Mouse (Mus musculus) granulocyte monocyte progenitor cell, adult 5-6 weeks (primary cell): ENCODE measurements at regions not wholly inside any gene's neighbourhood (a gene's known extent, or its start where the extent isn't known, plus 50 kb on each side); places are given as distances from the start of the nearest gene placed in this dataset.
A peak's percentile ranks its signal among the peaks of the same experiment; 100 is the strongest.

Source experiments
- ATAC-seq: replicated peaks from 2 replicates; pipeline ENCODE4 v1.8.0; 2016; ENCODE audit warnings: mild to moderate bottlenecking, moderate TSS enrichment, inconsistent platforms; ENCODE audit not compliant: poor library complexity, severe bottlenecking

DNA sequence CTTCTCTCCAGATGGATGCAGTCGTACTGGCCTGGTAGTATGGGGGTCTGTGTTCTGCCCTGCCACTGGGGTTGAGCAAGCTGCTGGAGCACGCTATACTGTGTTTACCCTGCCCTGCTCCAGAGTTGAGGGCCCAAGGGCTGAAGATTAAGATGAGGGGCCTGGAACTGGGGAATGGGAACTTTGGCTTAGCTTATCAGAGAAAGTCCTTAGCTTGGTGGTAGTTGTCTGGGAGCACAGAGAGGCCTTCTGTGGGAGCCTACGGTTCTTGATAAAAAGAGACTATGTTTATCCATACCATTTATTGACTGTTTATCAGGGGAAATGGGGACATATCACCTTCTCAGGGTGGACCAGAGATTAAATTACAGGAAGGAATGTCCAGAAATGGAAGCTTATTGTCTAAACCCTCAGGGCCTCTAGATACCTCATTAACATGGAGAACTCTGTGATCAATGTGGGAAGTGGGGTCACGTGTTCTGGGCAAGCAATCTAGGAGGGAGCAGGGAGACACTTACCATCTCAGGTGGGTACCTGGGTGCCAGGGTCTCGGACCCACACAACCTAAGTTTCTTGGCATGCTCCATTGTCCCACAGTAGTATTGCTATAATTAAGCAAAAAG, 58.7 kb downstream of the Mycn start:
- ATAC-seq = no peak

DNA sequence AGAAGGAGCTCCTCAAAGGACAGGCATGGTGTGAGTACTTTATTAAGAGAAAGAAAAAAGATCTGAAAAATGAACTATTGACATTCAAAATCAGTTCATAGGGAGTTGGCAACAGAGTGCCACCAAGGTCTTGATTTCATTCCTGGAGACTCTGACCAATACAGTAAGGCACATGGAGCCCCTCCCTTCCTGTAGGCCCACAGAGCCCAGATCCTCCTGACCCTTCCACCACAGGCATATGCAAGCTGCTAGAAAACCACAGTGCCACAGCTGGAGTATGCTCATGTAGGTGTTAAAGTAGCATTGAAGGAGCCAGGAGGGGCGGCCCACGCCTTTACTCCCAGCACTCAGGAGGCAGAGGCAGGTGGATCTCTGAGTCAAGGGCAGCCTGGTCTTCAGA, 63.7 kb downstream of the Mycn start:
- ATAC-seq = no peak

DNA sequence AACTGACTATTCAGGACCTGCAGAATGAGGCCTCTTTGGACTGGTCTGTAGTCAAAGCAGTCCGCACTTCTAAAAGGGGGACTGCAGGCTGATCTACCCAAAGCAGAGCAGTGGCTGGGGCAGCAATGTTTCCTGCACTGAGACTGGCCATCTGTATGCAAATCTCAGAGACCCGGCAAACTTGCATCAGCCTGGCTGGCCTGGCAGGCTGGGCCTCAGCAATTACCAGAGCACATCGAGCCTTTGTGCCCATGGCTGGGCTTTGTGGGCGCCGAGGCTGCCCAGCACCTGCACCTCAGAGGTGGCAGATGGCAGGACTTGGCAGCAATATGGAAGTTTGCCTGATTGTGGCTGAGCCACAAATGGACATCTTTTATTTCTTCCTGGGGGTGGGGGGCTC, 64.2 kb downstream of the Mycn start:
- no peak for ATAC-seq

GRCm38 (mm10) chr12:12875976-12876745, 65.6 kb downstream of the Mycn start:
- ATAC-seq = no peak

GRCm38 (mm10) chr12:12873551-12873950, 68.2 kb downstream of the Mycn start:
- no peak for ATAC-seq

DNA sequence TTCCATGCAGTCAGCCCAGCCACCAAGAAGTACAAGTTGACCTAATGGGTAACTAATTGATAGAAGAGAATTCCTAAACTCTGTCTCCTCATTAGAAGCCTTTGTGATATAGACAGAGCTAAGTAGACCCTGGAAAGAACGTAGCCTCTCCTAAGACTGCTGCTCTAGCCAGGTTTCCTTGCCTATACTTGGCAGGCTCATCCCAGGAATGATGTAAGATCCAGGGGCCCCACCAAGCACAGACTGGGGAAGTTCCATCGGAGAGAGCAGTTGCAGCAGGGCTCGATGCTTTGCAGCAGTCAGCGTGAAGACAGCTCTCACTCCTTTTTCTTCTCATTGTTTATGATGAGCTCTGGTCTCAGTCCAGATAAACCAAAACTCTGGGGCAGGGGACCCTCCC, 68.7 kb downstream of the Mycn start:
- no peak for ATAC-seq

- ATAC-seq = no peak
These were observed 70.4 kb downstream of the Mycn start for GRCm38 (mm10) chr12:12871272-12871671.

GRCm38 (mm10) chr12:12866590-12866989, 75.1 kb downstream of the Mycn start:
- ATAC-seq = no peak

DNA sequence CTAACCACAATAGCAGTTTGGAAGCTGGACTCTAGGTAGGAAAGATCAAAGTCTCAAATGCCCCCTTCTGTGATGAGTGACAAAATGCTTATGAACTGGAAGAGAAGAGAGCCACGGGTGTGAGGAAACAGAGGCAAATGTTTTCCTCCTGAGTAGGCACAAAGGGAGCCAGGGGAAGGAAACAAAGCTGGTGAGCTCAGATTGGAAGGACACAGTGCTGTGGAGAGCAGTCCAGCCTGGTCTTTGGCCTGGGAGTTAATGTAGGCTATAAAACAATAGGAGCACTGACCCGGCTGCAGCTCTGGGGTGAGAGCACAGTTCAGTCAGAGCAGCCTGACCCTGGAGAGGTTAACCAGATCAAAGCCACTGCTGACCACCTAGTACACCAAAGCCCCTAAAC, 91.0 kb downstream of the Mycn start:
- no peak for ATAC-seq

DNA sequence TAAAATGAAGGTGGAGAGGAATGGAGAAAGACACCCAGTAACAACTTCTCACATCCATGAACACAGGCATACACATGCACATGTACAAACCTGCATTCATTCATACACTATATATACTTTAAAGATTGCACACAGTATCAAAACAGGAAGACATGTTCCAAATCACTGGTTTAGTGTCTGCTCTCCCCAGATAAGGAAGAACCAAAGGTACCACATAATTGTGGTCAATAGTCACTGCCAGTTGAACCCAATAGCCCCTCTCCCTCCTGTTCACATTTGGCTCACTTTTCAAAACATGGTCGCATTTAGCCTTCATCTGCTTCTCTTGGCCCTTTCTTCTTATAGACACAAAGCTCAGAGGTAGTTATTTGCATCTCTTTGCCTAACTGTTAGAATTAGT, 95.0 kb downstream of the Mycn start:
- ATAC-seq = no peak

DNA sequence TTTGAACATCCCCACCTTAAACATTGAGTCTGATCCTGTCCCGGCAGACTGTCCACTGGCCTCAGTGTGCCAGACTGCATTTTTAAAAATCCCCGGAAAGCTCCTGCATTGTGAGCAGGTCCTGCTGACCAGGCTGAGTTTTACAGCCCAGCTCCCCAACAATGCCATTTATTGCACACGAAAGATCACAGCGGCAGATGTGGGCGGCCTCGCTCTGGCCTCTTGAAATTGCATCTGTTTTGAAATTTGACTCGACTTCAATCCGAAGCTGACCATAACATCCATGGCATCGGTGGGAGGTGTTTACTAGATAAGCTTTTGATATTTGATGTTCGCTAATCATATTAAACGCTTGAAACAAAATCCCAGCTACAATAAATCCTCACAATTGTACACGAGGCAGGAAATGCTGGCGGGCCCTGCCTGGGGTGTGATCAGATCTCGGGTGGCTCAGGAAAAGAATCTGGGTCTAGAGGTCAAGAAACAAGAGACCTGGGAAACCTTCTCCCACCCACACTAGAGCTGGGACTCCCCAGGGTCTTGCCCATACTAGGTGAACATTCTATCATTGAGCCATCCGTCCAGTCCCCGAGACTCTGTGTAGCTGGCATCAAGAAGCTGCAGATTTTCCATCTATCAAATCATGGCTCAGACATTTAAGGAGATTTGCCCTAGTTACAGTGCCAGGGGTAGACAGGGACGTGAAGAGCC, 99.3 kb downstream of the Mycn start:
- no peak for ATAC-seq

GRCm38 (mm10) chr12:12841385-12842238, 100.1 kb downstream of the Mycn start:
- no peak for ATAC-seq

DNA sequence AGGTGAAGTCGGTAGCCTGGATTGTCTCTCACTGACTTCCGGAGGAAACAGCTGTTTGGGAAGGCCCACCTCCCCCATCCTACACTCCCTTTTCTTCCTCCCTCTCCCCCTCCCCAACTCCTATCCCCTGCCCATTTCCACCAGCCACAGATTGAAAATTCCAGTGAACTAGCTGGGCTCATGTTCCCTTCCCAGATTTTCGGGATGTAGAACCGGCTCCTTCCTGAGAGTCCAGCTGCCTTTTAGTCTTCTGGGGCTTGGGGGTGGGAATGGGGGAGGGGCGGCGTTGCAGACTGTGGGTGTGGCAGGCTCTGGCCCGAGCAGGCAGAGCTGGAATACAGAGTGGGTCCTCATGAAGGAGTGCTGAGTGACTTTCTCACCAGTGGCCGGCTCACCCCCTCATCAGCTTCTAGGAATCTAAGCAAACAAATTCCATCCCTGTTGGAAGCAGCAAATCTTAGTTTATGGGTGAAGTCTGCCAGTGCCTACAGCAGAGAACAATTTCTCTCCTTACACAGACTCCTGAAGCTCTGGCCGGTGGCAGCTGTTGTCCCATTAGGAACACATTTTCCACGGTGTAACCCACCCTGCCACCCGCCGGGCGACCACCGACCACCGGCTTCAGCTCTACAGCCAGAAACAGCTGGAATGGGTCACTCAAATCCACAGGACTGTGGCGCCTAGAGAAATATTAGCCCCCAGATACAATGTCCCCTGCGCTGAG, 100.9 kb downstream of the Mycn start:
- no peak for ATAC-seq

GRCm38 (mm10) chr12:12837775-12838174, 103.9 kb downstream of the Mycn start:
- ATAC-seq = no peak

DNA sequence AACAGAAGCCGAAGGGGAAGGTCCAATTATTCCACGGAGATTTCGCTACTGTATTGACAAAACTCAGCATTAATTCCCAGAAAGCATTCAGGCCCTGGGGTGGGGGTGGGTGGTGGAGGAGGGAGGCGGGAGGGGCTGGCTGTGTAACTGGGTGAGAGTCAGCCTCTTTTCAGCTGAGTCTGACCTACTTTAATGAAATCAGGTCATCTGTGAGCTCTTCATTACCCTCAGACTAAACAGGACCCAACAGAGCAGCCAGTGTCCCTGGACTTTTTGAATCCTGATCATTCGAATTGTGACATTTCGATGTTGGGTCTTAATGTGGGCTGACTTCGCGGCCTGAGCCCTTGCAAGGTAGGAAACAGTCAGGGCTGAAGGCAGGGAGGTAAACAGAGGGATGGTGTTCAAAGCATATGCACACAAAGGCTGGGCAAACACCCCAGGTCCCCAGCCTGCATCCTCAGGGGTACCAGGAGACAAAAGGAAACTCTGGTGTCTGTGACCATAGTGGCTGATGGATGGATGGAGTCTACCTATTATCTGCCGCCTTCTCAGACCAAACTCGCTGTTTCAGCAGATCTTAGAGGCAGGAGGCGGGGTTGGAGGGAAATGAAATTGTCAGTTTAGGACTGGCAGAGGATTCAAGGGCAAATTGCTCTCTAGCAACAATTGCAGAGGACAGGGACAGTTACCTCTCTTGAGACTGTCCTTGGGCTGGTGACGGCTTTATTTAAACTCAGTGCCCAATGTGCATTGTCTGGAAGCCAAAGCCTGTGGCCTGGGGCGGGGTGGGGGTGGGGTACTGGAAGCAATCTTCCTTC, 113.7 kb downstream of the Mycn start:
- no peak for ATAC-seq

DNA sequence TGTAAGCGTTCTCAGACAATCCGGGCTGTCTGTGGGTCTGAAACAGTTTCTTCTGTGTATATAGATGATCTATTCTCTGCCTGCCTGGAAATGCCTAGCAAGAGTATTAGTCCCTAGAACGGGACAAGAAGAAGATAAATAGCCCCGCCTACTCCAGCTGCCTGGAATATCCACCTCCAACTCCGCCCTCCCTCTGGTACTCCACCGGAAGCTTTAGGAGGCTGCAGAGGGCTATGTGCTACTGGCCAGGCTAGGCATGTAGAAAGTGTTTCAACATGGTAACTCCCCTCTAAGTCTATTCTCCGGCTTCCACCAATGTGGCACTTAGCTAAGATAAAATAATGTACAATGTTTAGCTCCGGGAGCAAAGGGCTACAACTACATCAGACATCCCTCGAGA, 114.3 kb downstream of the Mycn start:
- no peak for ATAC-seq

GRCm38 (mm10) chr12:12826431-12826830, 115.3 kb downstream of the Mycn start:
- ATAC-seq = no peak

GRCm38 (mm10) chr12:12825842-12826241, 115.9 kb downstream of the Mycn start:
- ATAC-seq = no peak

DNA sequence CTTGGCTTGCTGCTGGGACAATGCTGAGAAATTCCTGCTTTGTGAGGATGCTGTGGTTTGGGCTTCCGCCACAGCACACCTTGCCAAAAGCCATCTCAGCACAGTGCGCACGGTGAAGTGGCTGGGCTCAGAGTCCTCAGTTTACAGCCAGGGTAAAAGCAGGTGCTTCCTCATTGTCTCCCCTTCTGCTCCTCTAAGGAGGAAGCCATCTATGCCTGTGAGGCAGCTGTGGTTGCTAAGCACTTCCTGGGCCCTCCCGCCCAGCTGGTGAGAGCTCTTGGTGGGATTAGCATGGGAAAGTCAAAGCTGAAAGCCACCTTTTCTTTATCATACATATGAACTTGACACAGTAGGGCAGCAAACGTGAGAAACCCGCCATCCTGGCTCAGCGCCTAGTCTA, 120.2 kb downstream of the Mycn start:
- peak; percentile 50 for ATAC-seq
